Comparison of ENCODE assay signal across 8 mouse cellular contexts in the genomic region with DNA sequence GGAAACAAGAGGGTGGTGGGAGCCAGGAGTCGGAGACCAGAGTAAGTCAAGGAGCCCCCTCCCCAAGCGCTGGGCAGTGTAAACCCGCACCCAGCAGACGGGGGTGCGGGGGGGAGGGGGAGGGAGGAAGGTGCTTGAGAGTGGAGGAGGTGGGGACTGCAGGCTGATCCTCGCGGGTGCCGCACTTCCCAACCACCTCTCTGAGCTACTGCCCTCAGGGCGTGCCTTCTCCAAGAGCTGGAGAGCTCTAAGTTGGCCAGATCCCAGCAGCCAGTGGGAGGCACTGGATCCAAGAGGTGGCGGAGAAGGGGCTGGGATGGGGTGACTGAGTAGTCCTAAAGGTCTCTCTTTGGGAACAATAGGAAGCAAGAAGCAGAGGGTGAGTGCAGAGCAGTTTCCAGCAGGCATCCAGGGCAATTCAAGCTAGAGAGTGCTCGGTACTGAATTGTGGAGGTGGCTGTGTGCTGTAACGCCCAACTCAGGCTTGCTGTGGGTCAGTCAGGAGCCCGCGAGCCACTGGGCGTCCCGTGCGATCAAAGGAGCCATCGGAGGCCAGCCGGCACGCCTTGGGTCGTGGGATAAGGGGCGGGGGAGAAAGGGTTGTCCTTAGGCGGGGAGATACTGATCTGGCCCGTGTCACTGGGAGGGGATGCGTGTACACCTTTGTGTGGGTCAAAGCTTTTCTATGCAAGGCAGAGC. TPM values are rescaled to one million over a fixed set of nuclear protein-coding genes. Genes with fewer than 3 reads are reported as not detected.
DNase-seq lines count a peak whose midpoint lies in the region; ATAC-seq lines count a peak whose summit lies in the region.
"Had no signal": no experiment of that assay in that cellular context is flagged by ENCODE, and none has a peak within 500 bp of the region (broad histone marks: within the 10 kb centered on the region; RNA-seq: fewer than 3 reads in every experiment).

No protein-coding gene starts in this region.

- peak; percentile 32; the same call in 1 of the 2 replicates for ATAC-seq in hindbrain, embryonic 14.5 days (ENCODE audit: low FRiP score)
- 0 out of 2 replicates have a peak, but pooled peaks have one; percentile 27 for ATAC-seq in midbrain, embryonic 16.5 days
- ATAC-seq in megakaryocyte, adult 5-6 weeks (ENCODE audit: poor library complexity, severe bottlenecking) = no peak

- no peak overlapping the region for H3K4me3 ChIP-seq in hindbrain, embryonic 14.5 days (replicated peaks; ENCODE audit: low read length)
- H3K4me3 ChIP-seq in midbrain, embryonic 16.5 days (ENCODE audit: low read depth, low read length) = peak overlapping the region; percentile 5; the same call in 1 of the 2 replicates

- no peaks in the 10 kb centered on the region for H3K4me1 ChIP-seq in hindbrain, embryonic 14.5 days (replicated peaks; ENCODE audit: control insufficient read depth, insufficient read depth, low read length)
- no peaks in the 10 kb centered on the region for H3K4me1 ChIP-seq in midbrain, embryonic 16.5 days (ENCODE audit: control insufficient read depth, insufficient read depth, low read length)

- H3K27ac ChIP-seq in hindbrain, embryonic 14.5 days = no peak overlapping the region
- H3K27ac ChIP-seq in midbrain, embryonic 16.5 days (ENCODE audit: low read length) = peak overlapping the region; percentile 60

- DNase-seq in ES-CJ7 (ENCODE audit: low read depth, low spot score) = peak; percentile 93
- peak; percentile 49 for DNase-seq in embryo, embryonic 11 days
- DNase-seq in hindbrain, embryonic 14.5 days (ENCODE audit: low spot score) = no peak
- no peak for DNase-seq in cerebellum, postnatal 4 days (ENCODE audit: low spot score in 2 of 2)
- no peak for DNase-seq in layer of hippocampus, postnatal 25 days (ENCODE audit: extremely low spot score in 1 of 2, low spot score in 1 of 2)

- no peaks in the 10 kb centered on the region for H3K9me3 ChIP-seq in hindbrain, embryonic 14.5 days (ENCODE audit: control insufficient read depth, low read length)
- no peaks in the 10 kb centered on the region for H3K9me3 ChIP-seq in midbrain, embryonic 16.5 days (replicated peaks; ENCODE audit: control insufficient read depth, low read length, poor library complexity, severe bottlenecking)

- no peak overlapping the region for H3K9ac ChIP-seq in hindbrain, embryonic 14.5 days
- H3K9ac ChIP-seq in midbrain, embryonic 16.5 days (ENCODE audit: low read depth, low read length) = no peak overlapping the region

- no peaks in the 10 kb centered on the region for H3K36me3 ChIP-seq in hindbrain, embryonic 14.5 days (replicated peaks; ENCODE audit: control insufficient read depth, insufficient read depth)
- no peaks in the 10 kb centered on the region for H3K36me3 ChIP-seq in midbrain, embryonic 16.5 days (ENCODE audit: control insufficient read depth, insufficient read depth, low read length)

- H3K27me3 ChIP-seq in hindbrain, embryonic 14.5 days (ENCODE audit: control insufficient read depth, insufficient read depth, low read length) = peaks cover 100% of the 10 kb centered on the region
- peaks cover 47% of the 10 kb centered on the region for H3K27me3 ChIP-seq in midbrain, embryonic 16.5 days (ENCODE audit: control insufficient read depth, insufficient read depth, low read depth, low read length)

- H3K4me2 ChIP-seq in hindbrain, embryonic 14.5 days (replicated peaks) = no peak overlapping the region
- H3K4me2 ChIP-seq in midbrain, embryonic 16.5 days (ENCODE audit: low read length) = 0 out of 2 replicates have a peak overlapping the region, but pooled peaks have one; percentile 10

- WGBS in hindbrain, embryonic 14.5 days = under 1% methylated on average over 25 of the region's 25 CpGs
- under 1% methylated on average over 25 of the region's 25 CpGs for WGBS in midbrain, embryonic 16.5 days

RNA-seq across cellular contexts. Expression of gene Dlx5, which starts 7.7 kb away (rescaled TPM):
- not detected in 2 replicates for polyA plus RNA-seq in hindbrain, embryonic 14.5 days (2014; fragmentation: Nextera tagmentation; extraction: Ambion mirVana)
- polyA plus RNA-seq in midbrain, embryonic 16.5 days (2015; fragmentation: Nextera tagmentation; extraction: Ambion mirVana) = 9.7 and 20.7 TPM in 2 replicates
- total RNA-seq in megakaryocyte, adult 5-6 weeks (2015) = not detected in 2 replicates
- total RNA-seq in megakaryocyte, adult 5-6 weeks (2017) = not detected in 2 replicates
- total RNA-seq in layer of hippocampus, postnatal 25 days (2021) = 1 to 10 TPM; 4.2 to 6.1 TPM
- total RNA-seq: gastrocnemius, adult 18-20 months had no signal

RNA-seq across cellular contexts. Expression of gene Dlx6, which starts 11.1 kb away (rescaled TPM):
- not detected in 2 replicates for polyA plus RNA-seq in hindbrain, embryonic 14.5 days (2014; fragmentation: Nextera tagmentation; extraction: Ambion mirVana)
- 1.3 and 3.0 TPM in 2 replicates for polyA plus RNA-seq in midbrain, embryonic 16.5 days (2015; fragmentation: Nextera tagmentation; extraction: Ambion mirVana)
- not detected in 2 replicates for total RNA-seq in megakaryocyte, adult 5-6 weeks (2015)
- total RNA-seq in megakaryocyte, adult 5-6 weeks (2017) = not detected in 2 replicates
- total RNA-seq in layer of hippocampus, postnatal 25 days (2021) = 1 to 10 TPM; 6.2 to 8.1 TPM
- total RNA-seq: gastrocnemius, adult 18-20 months had no signal

Comparison
In these comparisons a context has a peak if more than half of its experiments do, and no peak if none do; other contexts are left out.
1. DNase-seq: peak in ES-CJ7 (single experiment) and embryo, embryonic 11 days (single experiment); none in hindbrain, embryonic 14.5 days (single experiment), cerebellum, postnatal 4 days (0 of 2) and layer of hippocampus, postnatal 25 days (0 of 2).
2. RNA of gene Dlx5, which starts 7.7 kb away (total RNA-seq): 4.2 to 6.1 TPM in layer of hippocampus, postnatal 25 days; not detected in megakaryocyte, adult 5-6 weeks; every median in the first group is over 4 times any median in the second.
3. RNA of gene Dlx6, which starts 11.1 kb away (total RNA-seq): 6.2 to 8.1 TPM in layer of hippocampus, postnatal 25 days; not detected in megakaryocyte, adult 5-6 weeks; every median in the first group is over 4 times any median in the second.